Mouse (Mus musculus): ENCODE measurements around the gene Apbb1ip.
A peak's percentile ranks its signal among the peaks of the same experiment; 100 is the strongest.

The Apbb1ip gene

GRCm38 (mm10) chr2:22851900-22852299 lies 78.0 kb downstream of the Apbb1ip start:
- DNase-seq, result no peak

GRCm38 (mm10) chr2:22857501-22857900 lies 83.6 kb downstream of the Apbb1ip start:
- DNase-seq, result no peak

GRCm38 (mm10) chr2:22862194-22862593 lies 88.3 kb downstream of the Apbb1ip start:
- no peak for DNase-seq

GRCm38 (mm10) chr2:22864394-22865037 lies 90.6 kb downstream of the Apbb1ip start:
- peak; percentile 63 for DNase-seq

- no peak for DNase-seq
Observed at GRCm38 (mm10) chr2:22865818-22866217, 91.9 kb downstream of the Apbb1ip start.

- no peak for DNase-seq
Observed at GRCm38 (mm10) chr2:22866894-22867424, 93.1 kb downstream of the Apbb1ip start.

- peak; percentile 75 for DNase-seq
Observed at GRCm38 (mm10) chr2:22873159-22873558, 99.3 kb downstream of the Apbb1ip start.

GRCm38 (mm10) chr2:22874628-22875027 lies 100.7 kb downstream of the Apbb1ip start:
- peak; percentile 89 for DNase-seq

GRCm38 (mm10) chr2:22876614-22877013 lies 102.7 kb downstream of the Apbb1ip start:
- no peak for DNase-seq

- peak; percentile 74 for DNase-seq
Observed at GRCm38 (mm10) chr2:22878781-22879180, 104.9 kb downstream of the Apbb1ip start.

- DNase-seq, result peak; percentile 86
Observed at GRCm38 (mm10) chr2:22880726-22881125, 106.8 kb downstream of the Apbb1ip start.

GRCm38 (mm10) chr2:22894932-22895281 lies 121.0 kb downstream of the Apbb1ip start:
- no peak for DNase-seq

- peak; percentile 95 for DNase-seq
Observed at GRCm38 (mm10) chr2:22895282-22896273, 121.7 kb downstream of the Apbb1ip start, which contains the start of gene Pdss1. Pdss1 (plus strand) TSS chr2:22895522.

- DNase-seq, result no peak
Observed at GRCm38 (mm10) chr2:22903947-22904346, 130.1 kb downstream of the Apbb1ip start.

GRCm38 (mm10) chr2:22914421-22914820 lies 140.5 kb downstream of the Apbb1ip start:
- DNase-seq, result peak; percentile 83

- no peak for DNase-seq
Observed at GRCm38 (mm10) chr2:22918651-22919050, 144.8 kb downstream of the Apbb1ip start.

Measured in kidney, adult 9 months (tissue).